Mouse (Mus musculus): ENCODE measurements around the gene Ppp1r8. TPM values are rescaled to one million over a fixed set of nuclear protein-coding genes. Genes with fewer than 3 reads are reported as not detected.
A peak's percentile ranks its signal among the peaks of the same experiment; 100 is the strongest.
"Not testable (repeated sequence)": the region's sequence is repeated elsewhere in the genome, so short reads cannot be mapped to it uniquely, and the experiment has no call there.

Gene Ppp1r8
- total RNA-seq, 2 experiments from 2014 or later, result 8.8 to 12.5 TPM

DNA sequence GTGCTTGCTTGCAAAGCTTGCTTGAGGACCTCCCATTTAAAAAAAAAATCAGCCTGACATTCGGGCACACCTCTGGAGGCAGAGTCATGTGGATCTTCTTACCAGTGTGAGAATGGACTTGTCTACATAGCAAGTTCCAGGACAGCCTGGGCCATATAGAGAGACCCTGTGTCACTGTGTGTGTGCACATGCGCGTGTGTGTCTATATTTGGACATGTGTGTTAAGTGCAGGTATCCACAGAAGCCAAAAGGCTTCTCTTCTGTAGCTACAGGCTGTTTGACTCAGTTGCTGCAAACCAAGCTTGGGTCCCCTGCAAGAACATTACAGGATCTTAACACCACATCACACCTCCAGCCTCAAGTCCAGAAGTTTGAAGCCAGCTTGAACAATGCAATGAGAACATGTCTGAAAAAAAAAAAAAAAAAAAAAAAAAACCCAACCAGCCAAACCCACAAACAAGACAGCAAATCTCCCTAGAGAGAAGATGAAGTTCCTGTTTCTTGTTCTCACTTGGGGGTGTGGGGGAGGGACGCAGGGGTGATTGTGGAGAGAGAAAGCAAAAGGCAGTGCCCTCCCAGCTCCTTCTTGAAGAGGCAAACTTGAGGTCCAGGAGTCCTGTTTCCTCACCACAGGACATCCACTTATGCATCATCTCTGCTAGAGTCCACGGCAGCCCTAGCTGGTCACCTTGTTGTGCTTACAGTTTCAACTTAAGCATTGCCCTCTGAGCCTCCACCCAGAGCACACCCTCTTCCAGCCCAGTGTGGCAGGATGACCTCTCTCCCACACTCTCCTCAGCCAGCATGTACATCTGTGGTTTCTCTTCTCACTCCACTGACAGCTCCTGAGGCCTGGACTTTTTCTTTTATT lies 35.0 kb downstream of the Ppp1r8 start:
- no peak for ATAC-seq (replicated peaks; ENCODE audit: low FRiP score, poor library complexity, severe bottlenecking)

DNA sequence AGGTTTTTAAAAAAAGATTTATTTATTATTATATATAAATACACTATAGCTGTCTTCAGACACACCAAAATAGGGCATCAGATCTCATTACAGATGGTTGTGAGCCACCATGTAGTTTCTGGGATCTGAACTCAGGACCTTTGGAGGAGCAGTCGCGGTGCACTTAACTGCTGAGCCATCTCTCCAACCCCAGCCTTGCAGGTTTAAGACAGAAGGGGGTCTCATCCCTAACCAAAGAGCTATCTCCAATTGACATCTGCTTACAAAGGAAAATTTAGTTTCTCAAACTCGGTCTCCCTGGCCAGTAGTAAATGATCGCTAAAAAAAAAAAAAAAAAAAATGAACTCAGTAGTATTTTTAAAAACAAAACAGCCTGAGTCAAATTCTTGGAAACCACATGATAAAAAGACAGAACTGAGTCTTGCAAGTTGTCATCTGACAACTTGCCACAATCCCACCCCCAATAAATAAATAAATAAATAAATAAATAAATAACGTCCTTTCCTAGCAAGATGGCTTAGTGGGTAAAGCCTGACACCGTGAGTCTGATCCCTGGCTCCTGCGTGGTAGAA lies 36.3 kb downstream of the Ppp1r8 start:
- ATAC-seq (replicated peaks; ENCODE audit: low FRiP score, poor library complexity, severe bottlenecking), result no peak

DNA sequence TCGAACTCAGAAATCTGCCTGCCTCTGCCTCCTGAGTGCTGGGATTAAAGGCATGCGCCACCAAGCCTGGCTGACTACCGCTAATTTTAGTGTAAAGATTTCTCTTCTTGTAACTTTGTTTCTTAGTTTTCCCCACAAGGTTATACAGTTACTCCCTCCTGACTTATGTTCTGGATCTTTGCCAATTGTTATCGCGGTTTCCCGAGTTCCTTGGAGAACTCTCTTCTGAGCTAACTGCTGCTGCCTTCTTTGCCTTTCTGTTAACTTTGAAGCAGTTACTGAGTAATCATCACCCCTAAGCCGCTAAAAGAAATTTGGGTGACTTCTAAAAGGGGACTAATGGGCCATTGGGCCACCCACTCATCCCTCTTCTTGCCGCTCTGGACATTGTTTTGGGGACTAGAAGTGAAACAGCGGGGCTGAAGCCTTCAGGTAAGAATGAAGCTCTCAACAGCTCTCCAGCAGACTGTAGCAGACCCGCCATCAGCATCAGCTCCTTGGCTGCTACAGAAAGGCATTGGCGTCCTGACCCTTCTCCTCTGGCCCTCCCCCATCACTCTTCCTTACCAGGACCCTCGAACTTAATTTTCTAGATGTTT lies 37.3 kb downstream of the Ppp1r8 start:
- ATAC-seq (replicated peaks; ENCODE audit: low FRiP score, poor library complexity, severe bottlenecking), result peak; percentile 60

DNA sequence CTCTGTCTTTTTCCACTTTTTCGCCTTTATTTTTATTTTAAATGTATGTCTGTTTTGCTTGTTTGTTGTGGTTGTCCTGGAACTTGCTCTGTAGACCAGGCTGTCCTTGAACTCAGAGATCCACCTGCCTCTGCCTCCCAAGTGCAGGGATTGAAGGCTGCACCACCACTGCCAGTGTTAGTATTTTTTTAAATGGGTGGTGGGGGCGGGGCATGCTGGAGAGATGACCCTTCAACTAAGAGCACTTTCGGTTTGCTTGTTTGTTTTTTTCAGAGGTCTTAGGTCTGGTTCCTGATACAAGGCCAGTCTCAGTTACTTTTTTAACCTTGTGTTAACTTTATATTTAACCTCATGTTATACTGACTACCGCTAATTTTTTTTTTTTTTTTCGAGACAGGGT lies 37.8 kb downstream of the Ppp1r8 start:
- ATAC-seq (replicated peaks; ENCODE audit: low FRiP score, poor library complexity, severe bottlenecking), result no peak

DNA sequence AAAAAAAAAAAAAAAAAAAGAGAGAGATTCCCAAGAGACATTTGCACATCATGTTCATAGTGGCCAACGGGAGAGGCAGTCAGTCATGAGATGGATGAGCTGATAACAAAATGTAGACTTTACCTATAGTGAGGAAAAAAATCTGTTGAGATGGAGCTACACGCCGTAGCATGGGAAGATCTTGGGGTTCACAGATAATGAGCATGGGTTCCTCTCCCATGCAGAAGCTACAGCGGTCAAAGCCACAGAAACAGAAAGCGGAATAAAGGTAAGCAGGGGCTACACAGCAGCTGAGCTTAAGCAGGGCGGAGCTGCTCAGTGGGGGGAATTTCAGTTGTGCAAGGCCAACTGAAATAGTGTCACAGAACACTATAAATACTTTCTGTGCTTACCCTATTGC lies 38.6 kb downstream of the Ppp1r8 start:
- ATAC-seq (replicated peaks; ENCODE audit: low FRiP score, poor library complexity, severe bottlenecking), result no peak

DNA sequence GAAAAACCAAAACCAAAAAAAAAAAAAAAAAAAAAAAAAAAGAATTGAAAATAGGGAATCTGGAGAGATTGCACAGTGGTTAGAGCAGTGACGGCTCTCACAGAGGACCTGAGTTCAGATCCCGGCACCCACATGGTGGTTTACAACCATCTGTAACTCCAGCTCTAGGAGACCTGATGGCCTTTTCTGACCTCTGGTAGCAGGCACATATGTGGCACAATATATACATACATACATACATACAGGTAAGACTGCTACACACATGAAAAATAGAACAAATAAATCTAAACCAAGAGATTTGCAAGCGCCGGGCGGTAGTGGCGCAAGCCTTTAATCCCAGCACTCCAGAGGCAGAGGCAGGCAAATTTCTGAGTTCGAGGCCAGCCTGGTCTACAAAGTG lies 39.1 kb downstream of the Ppp1r8 start:
- no peak for ATAC-seq (replicated peaks; ENCODE audit: low FRiP score, poor library complexity, severe bottlenecking)

DNA sequence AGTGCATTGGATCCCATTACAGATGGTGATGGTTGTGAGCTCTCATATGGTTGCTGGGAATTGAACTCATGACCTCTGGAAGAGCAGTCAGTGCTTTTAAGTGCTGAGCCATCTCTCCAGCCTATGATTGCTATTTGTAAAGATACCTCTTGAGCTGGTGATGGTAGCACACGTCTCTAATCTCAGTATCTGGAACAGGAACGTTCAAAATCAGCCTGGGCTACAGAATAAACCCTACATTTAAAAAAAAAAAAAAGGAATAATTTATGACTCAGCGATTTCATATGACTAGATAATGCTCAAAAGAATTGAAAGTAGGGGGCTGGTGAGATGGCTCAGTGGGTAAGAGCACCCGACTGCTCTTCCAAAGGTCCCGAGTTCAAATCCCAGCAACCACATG lies 39.8 kb downstream of the Ppp1r8 start:
- no peak for ATAC-seq (replicated peaks; ENCODE audit: low FRiP score, poor library complexity, severe bottlenecking)

DNA sequence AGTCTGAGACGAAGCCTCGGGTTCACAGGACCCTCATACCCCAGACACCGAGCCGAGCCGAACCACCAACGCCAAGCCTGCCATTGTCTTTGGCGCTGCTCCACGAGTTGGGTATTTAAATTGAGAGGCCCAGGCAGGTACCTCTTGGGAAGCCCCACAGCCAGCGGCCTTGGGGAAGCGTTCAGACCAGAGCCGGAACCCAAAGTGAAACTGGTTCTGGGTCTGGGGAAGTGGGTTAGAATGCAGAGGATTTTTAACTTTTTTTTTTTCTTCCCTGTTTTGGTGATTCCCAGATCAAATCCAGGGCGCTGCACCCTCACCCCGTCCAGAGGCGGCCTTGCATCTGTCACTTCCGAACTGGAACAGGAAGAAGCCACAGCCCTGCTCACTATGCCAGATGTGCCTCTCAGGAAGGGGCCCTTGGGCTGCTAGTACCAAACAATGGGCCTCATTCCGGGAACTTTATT lies 40.8 kb downstream of the Ppp1r8 start:
- ATAC-seq (replicated peaks; ENCODE audit: low FRiP score, poor library complexity, severe bottlenecking), result peak; percentile 31; the same call in 1 of the 2 replicates

DNA sequence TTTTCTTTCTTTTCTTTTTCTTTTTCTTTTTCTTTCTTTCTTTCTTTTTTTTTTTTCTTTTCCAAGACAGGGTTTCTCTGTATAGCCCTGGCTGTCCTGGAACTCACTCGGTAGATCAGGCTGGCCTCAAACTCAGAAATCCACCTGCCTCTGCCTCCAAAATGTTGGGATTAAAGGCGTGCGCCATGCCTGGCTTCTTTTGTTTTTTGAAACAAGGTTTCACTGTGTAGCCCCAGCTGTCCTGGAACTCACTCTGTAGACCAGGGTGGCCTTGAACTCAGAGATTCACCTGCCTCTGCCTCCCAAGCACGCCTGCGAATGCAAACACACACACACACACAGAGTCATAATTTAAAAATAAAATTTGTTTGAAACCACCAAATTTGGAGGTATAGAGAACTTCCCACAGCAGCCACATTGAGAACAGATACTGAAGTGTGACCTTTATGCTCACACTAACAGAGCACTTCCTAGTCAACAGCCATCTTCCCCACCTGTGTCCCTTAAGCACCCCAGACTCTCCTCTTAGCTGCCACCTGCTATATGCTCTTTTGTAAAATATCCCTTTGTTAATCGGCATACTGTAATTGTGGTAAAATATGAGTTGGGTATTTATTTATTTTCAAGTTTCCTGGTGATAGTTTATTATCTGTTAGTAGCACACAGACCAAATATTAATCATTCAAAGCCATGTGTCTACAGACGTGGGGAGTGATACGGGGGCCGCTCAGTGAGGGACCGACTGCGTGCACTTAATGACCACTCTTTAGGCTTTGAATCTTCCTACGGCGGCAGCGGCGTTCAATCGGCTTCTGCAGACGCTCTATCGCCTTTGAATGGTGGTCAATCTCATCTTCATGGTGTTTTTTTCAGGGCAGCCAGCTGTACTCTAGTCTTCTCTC lies 41.5 kb downstream of the Ppp1r8 start:
- peak; percentile 80 for ATAC-seq (replicated peaks; ENCODE audit: low FRiP score, poor library complexity, severe bottlenecking)

DNA sequence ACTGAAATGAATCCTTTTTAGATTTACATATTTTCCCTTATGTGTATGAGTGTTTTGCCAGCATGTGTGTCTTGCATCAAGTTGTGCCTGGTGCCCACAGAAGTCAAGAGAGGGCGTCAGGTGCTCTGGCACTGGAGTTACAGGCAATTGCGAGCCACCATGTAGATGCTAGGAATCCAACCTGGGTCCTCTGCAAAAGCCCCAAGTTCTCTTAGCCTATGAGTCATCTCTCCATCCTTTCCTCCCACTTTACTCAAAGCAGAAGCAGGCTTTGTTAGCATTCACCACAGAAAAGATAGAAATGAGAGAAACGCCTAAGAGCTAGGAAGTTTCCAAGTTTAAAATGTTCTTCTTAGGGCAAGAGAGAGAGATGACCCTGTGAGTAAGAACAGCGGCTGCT lies 43.1 kb downstream of the Ppp1r8 start:
- no peak for ATAC-seq (replicated peaks; ENCODE audit: low FRiP score, poor library complexity, severe bottlenecking)

DNA sequence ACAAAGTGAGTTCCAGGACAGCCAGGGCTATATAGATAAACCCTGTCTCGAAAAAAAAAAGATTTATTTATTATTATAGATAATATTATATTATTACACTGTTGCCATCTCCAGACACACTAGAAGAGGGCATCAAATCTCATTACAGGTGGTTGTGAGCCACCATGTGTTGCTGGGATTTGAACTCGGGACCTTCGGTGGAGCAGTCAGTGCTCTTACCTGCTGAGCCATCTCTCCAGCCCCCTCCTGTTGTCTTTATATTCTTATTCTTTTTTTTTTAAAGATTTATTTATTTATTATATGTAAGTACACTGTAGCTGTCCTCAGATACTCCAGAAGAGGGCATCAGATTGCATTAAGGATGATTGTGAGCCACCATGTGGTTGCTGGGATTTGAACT lies 44.3 kb downstream of the Ppp1r8 start:
- not testable (repeated sequence) for ATAC-seq (replicated peaks; ENCODE audit: low FRiP score, poor library complexity, severe bottlenecking)

DNA sequence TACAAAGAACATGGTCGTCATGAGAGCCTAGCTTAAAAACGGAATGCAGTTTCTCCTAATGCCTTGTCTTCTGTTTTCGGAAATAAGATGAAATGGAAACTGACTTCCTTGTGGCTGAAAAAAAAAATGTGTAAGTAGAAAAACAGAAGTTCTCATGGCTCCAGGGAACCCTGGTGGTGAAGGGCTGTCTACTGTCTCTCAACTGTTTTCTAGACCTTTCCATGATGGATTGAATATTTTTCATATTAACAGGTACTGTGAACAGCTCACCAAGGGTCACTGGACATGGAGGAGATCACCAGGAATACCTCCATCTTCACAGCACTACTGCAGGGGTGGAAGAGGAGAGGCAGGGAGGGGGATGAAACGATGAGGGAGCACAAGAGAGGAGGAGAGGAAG lies 44.9 kb downstream of the Ppp1r8 start:
- no peak for ATAC-seq (replicated peaks; ENCODE audit: low FRiP score, poor library complexity, severe bottlenecking)

DNA sequence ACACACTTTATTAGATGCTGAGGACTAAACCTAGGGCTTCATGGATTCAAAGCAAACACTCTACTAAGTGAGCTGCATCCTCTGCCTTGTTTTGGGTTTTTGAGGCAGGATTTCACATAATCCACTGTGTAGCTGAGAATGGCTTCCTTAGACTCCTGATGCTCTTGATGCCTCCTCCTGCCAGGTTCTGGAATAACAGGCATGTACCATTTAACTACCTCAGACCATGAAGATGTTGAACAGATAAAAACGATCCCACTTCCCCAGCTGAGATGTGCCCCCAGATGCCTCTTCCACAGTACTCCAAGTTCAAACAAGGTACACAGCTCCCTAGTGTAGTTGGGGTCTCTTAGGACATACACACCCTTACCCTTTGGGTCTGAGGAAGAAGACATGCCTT lies 45.5 kb downstream of the Ppp1r8 start:
- no peak for ATAC-seq (replicated peaks; ENCODE audit: low FRiP score, poor library complexity, severe bottlenecking)

DNA sequence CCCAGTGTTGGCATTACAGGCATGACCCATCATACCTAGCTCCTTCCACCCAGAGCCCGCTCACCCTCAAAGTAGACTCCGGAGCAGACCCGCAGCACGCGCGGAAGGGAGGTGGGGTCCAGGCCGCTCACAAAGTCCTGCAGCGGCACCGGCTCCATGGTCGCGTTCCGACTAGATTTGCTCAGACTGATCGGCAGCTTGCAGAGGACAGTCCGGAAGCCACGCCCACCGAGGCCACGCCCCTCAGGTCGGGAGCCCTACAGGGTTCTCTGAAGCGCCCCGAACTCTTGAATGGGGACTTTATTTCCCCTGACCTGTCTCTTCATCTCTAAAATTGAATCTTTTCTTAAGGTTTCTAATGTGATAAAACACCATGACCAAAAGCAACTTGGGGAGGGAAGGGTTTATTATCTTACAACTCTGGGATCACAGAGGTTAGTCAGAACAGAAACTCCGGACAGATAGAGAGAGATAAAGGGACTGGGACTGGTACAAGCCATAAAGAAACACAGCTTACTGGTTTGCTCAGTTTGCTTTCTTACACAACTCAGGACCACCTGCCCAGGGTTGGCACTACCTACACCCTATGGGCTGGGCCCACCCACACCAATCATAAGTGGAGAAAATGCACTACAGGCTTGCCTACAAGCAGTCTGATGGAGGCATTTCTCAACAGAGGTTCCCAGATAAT lies 46.6 kb downstream of the Ppp1r8 start, which contains the start of gene Themis2:
Themis2 (minus strand) TSS at position 192 of the 691 bp plus-strand sequence.
- peak; percentile 92 for ATAC-seq (replicated peaks; ENCODE audit: low FRiP score, poor library complexity, severe bottlenecking)

DNA sequence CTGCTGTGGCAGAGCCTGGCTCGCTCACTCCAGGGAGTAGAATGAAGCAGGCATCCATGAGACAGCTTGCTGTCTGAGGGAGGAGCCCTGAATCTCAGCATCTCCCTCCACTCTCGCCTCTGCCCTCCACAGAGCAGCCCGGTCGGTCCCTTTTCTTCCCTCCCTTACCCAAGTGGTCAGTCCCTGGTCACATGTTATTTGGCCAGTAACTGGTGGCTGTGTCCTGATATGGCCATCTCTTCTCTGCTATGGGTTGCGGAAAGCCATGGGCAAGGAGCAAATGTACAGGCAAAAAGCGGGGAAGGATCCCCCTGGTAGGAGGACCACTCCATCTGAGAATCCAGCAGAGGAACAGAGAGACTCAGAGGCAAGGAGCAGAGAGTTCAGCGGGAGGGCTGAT lies 47.8 kb downstream of the Ppp1r8 start:
- ATAC-seq (replicated peaks; ENCODE audit: low FRiP score, poor library complexity, severe bottlenecking), result no peak

DNA sequence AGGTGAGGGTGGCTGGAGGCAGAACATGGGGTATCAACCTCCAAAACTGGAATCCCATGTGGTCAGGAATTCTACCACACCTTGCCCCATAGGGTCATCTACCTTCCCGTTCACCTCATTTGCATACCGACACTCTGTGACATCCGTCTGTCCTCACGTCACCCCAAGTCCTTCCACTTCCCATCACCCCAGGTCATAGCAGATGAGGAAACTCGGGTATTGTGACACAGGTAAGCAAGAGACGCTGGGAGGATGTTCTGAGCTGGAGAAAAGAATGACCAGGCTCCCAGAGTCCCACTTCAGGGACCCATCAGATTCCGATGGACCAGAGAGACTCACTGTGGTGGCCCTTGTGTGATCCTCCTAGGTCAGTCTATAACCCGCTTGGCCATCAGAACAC lies 48.2 kb downstream of the Ppp1r8 start:
- ATAC-seq (replicated peaks; ENCODE audit: low FRiP score, poor library complexity, severe bottlenecking), result no peak

DNA sequence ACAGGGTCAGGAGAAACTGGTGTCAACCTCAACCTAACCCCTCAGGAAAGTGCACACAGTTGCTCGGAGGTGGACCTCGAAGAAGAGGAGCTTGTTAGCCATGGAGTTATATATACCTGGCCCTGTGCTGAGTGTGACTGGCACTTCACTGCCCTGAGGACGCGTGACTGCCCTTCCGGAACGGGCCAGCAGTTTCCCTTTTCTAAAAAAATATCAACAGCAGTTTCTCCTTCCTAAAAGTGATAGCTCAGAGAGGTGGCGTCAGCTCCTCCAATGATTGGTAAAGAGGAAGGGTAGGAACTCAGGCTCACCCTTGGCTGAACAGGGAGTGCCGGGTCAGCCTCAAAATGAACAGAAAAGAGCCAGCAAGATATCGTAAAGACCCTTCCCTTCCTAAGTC lies 48.9 kb downstream of the Ppp1r8 start:
- ATAC-seq (replicated peaks; ENCODE audit: low FRiP score, poor library complexity, severe bottlenecking), result no peak

DNA sequence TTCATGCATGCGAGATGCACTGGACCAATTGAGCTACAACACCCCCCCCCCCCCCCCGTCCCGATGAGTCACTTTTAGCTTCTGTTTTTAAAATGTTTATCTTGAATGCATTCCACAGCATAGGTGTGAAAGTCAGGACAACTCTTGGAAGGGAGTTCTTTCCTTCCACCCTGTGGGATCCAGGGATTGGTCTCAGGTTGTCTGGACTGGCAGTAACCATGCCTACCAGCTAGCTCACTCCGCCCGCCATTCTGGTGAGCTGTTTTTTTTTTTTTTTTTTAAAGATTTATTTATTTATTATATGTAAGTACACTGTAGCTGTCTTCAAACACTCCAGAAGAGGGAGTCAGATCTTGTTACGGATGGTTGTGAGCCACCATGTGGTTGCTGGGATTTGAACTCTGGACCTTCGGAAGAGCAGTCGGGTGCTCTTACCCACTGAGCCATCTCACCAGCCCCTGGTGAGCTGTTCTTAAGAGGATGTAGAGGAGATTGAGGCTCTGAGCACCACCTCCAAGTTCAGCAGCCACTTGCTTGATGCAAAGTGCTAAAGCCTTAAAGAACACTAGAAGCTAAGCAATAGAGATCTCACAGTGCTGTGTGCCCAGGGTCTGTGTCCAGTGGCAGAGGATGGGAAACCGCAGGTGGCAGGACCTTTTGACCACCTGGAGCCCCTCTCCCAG lies 49.5 kb downstream of the Ppp1r8 start:
- not testable (repeated sequence) for ATAC-seq (replicated peaks; ENCODE audit: low FRiP score, poor library complexity, severe bottlenecking)

DNA sequence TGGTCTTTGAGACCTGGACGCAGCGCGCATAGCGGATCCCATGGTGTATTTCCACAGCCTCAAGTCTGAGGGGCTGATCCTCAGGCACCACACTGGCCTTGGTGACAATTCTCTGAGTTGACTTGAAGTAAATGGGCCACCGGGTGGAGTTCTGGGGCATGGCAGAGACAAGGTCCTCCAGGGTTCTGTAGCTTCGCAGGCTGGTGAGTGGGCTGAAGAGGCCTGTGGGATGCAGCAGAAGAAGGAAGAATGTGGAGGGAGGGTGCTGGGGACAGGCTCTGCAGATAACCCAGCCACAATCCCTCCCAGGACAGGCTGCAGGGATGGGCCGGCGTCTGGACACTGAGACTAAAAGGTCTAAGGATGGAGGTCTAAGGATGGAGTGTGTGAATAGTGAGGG lies 53.2 kb downstream of the Ppp1r8 start:
- 0 out of 2 replicates have a peak, but pooled peaks have one; percentile 44 for ATAC-seq (replicated peaks; ENCODE audit: low FRiP score, poor library complexity, severe bottlenecking)

Data from erythroblast, adult 5-6 weeks (primary cell).